Mouse (Mus musculus) thymus, postnatal 0 days (tissue): ENCODE data around the gene Trim69. TPM values are rescaled to one million over a fixed set of nuclear protein-coding genes. Genes with fewer than 3 reads are reported as not detected.

Experiments used
- DNase-seq: peaks from one replicate; pipeline ENCODE4 v3.0.0-alpha.2; 2015; ENCODE audit warnings: low spot score
- polyA plus RNA-seq: library from polyadenylated mRNA; unstranded; fragments of >200 nt; fragmentation: Nextera tagmentation; extraction: Ambion mirVana; gene quantifications from 2 replicates; pipeline ENCODE4 v1.2.1, GENCODE M21; 2015

Trim69 gene
- polyA plus RNA-seq = 0.08 and 0.14 TPM in 2 replicates

GRCm38 (mm10) chr2:122160680-122161079, at the start of gene Trim69:
Gene Trim69, plus strand, starts transcription at chr2:122160700.
- peak; percentile 80 for DNase-seq

GRCm38 (mm10) chr2:122116888-122117287, 43.6 kb upstream of the Trim69 start:
- DNase-seq = no peak

- peak; percentile 97 for DNase-seq
These were observed 42.2 kb upstream of the Trim69 start, which contains the start of gene Spg11 for GRCm38 (mm10) chr2:122117961-122118958. Gene Spg11, minus strand, starts transcription at chr2:122118386.

GRCm38 (mm10) chr2:122125680-122126572, 34.6 kb upstream of the Trim69 start:
- DNase-seq = peak; percentile 79

GRCm38 (mm10) chr2:122126765-122127347, 33.6 kb upstream of the Trim69 start:
- DNase-seq = peak; percentile 59

- no peak for DNase-seq
These were observed 32.9 kb upstream of the Trim69 start for GRCm38 (mm10) chr2:122127635-122128034.

- no peak for DNase-seq
These were observed 28.4 kb upstream of the Trim69 start for GRCm38 (mm10) chr2:122132078-122132477.

- DNase-seq = no peak
These were observed 27.9 kb upstream of the Trim69 start for GRCm38 (mm10) chr2:122132618-122133017.

GRCm38 (mm10) chr2:122137839-122138465, 22.5 kb upstream of the Trim69 start:
- DNase-seq = no peak

- no peak for DNase-seq
These were observed 19.7 kb upstream of the Trim69 start for GRCm38 (mm10) chr2:122140815-122141214.

GRCm38 (mm10) chr2:122141332-122141967, 19.1 kb upstream of the Trim69 start:
- no peak for DNase-seq

- no peak for DNase-seq
These were observed 17.4 kb upstream of the Trim69 start for GRCm38 (mm10) chr2:122143111-122143510.

GRCm38 (mm10) chr2:122145756-122146155, 14.7 kb upstream of the Trim69 start:
- DNase-seq = no peak

GRCm38 (mm10) chr2:122146687-122147086, 13.8 kb upstream of the Trim69 start:
- DNase-seq = no peak

GRCm38 (mm10) chr2:122147508-122148241, 12.8 kb upstream of the Trim69 start, which contains the start of gene B2m:
Gene B2m, plus strand, starts transcription at chr2:122147686.
- DNase-seq = peak; percentile 97

GRCm38 (mm10) chr2:122148242-122148917, 12.1 kb upstream of the Trim69 start:
- DNase-seq = peak; percentile 72

GRCm38 (mm10) chr2:122149316-122149715, 11.2 kb upstream of the Trim69 start:
- DNase-seq = no peak

GRCm38 (mm10) chr2:122149716-122150115, 10.8 kb upstream of the Trim69 start:
- no peak for DNase-seq

GRCm38 (mm10) chr2:122151221-122151620, 9.3 kb upstream of the Trim69 start:
- DNase-seq = no peak
